In the genomic region with DNA sequence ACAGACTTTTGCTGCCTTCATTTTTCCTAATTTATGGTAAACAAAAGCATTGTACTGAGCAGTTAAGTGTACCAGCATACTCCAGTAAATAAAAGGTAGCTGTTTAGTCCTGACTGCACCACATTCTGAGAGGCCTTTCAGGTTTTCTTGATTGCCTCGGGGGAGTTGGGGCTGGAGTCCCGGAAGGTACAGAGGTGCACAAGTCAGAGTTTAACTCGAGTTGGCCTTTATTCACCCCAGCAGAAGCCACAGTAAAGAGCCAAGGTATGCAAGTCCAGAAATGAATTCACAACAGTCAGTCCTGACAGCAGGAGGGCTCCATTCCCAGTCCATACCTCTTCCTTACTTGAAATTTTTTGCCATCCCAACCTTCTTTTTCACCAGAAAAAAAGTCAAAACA, we compare ENCODE assay signal across 17 mouse cellular contexts.
"Had no signal": no experiment of that assay in that cellular context is flagged by ENCODE, and none has a peak within 500 bp of the region (broad histone marks: within the 10 kb centered on the region; RNA-seq: fewer than 3 reads in every experiment).

No protein-coding gene starts in this region.

- H3K9me3 ChIP-seq: intestine, embryonic 15.5 days; limb, embryonic 12.5 days; limb, embryonic 15.5 days; megakaryocyte, embryonic 14.5 days; midbrain, embryonic 10.5 days; midbrain, embryonic 13.5 days had no signal

- H3K27me3 ChIP-seq: intestine, embryonic 15.5 days; limb, embryonic 12.5 days; limb, embryonic 15.5 days; midbrain, embryonic 13.5 days had no signal

- H3K4me3 ChIP-seq: intestine, embryonic 15.5 days; limb, embryonic 12.5 days; limb, embryonic 15.5 days; megakaryocyte, embryonic 14.5 days; midbrain, embryonic 10.5 days; midbrain, embryonic 13.5 days had no signal

- H3K4me2 ChIP-seq: intestine, embryonic 15.5 days; limb, embryonic 12.5 days; limb, embryonic 15.5 days; liver, embryonic 11.5 days; lung, embryonic 14.5 days; midbrain, embryonic 13.5 days had no signal

- H3K9ac ChIP-seq: intestine, embryonic 15.5 days; limb, embryonic 12.5 days; limb, embryonic 15.5 days; liver, embryonic 14.5 days; liver, postnatal 0 days; lung, embryonic 14.5 days; midbrain, embryonic 13.5 days had no signal

- H3K27ac ChIP-seq: intestine, embryonic 15.5 days; limb, embryonic 12.5 days; limb, embryonic 15.5 days; liver, embryonic 14.5 days; midbrain, embryonic 10.5 days; midbrain, embryonic 13.5 days; stomach, postnatal 0 days had no signal

- H3K36me3 ChIP-seq: intestine, embryonic 15.5 days; limb, embryonic 12.5 days; limb, embryonic 15.5 days; midbrain, embryonic 10.5 days; midbrain, embryonic 13.5 days had no signal

- DNase-seq: left cerebral cortex, postnatal 4 days; liver, postnatal 0 days; lung, embryonic 14.5 days; lung, postnatal 10 days; lung, postnatal 36 days; thymus, adult 2 months; thymus, postnatal 14 days; thymus, postnatal 4 days had no signal

- ATAC-seq: intestine, embryonic 15.5 days; liver, postnatal 0 days; midbrain, embryonic 13.5 days had no signal

- H3K4me1 ChIP-seq: intestine, embryonic 15.5 days; limb, embryonic 15.5 days; megakaryocyte, embryonic 14.5 days; midbrain, embryonic 10.5 days; midbrain, embryonic 13.5 days had no signal
